Mouse (Mus musculus) lung, adult 2 months (tissue): ENCODE measurements around the gene Atp13a1. TPM values are rescaled to one million over a fixed set of nuclear protein-coding genes. Genes with fewer than 3 reads are reported as not detected.

Source experiments
- DNase-seq: peaks from one replicate; pipeline ENCODE4 v3.0.0; 2022
- H3K4me1 ChIP-seq: fragments of 200-500 bp; 2 replicates; pipeline ENCODE4 v1.6.1; 2011; ENCODE audit warnings: low read length; ENCODE audit not compliant: control insufficient read depth, insufficient read depth
- H3K4me3 ChIP-seq: fragments of 200-500 bp; replicated peaks from 2 replicates; pipeline ENCODE3; 2011; ENCODE audit warnings: low read depth, mild to moderate bottlenecking, control low read depth, low read length; ENCODE audit errors: extremely low read depth
- CTCF ChIP-seq: fragments of 200-500 bp; IDR thresholded peaks from 2 replicates; pipeline ENCODE4 v1.5.1; 2011; ENCODE audit warnings: mild to moderate bottlenecking, low read length, control low read depth; ENCODE audit not compliant: insufficient read depth
- POLR2A ChIP-seq: fragments of 200-500 bp; IDR thresholded peaks from 2 replicates; pipeline ENCODE4 v1.6.1; 2011; ENCODE audit warnings: low read depth, mild to moderate bottlenecking, control low read depth, low read length, borderline replicate concordance; ENCODE audit errors: extremely low read depth
- WGBS: fragments of 180-500 bp; shearing (Covaris S2); methylation state at CpG from one replicate; pipeline ENCODE4 v1.1.7; 2018; 5-methylcytosine and 5-hydroxymethylcytosine counted together
- polyA plus RNA-seq: library from polyadenylated mRNA; depleted of rRNA; stranded (reverse); fragments of >200 nt; gene quantifications from 2 replicates; pipeline ENCODE4 v1.2.3, GENCODE M21; 2012; rRNA removed

Gene Atp13a1
- polyA plus RNA-seq, 1 experiment = 65.7 TPM

- no peak for TF ChIP-seq CTCF
- no peak for TF ChIP-seq POLR2A
- peak; percentile 60 for DNase-seq
- peak within 1 kb of the TSS; percentile 64 for H3K4me3 ChIP-seq
- WGBS = under 1% methylated on average over 38 of the region's 38 CpGs
- no peaks in the 10 kb centered on the region; the same call in 1 of the 2 replicates for H3K4me1 ChIP-seq
Observed at GRCm38 (mm10) chr8:69832298-69832853, 41.4 kb downstream of the Atp13a1 start, which contains the start of gene Pbx4. Gene Pbx4 (plus strand): TSS chr8:69832491.

- no peaks in the 10 kb centered on the region for H3K4me1 ChIP-seq
- TF ChIP-seq CTCF = no peak
- no peak for TF ChIP-seq POLR2A
- no peak for DNase-seq
- H3K4me3 ChIP-seq = no peak overlapping the region
- 61% methylated on average over 8 of the region's 8 CpGs for WGBS
Observed at GRCm38 (mm10) chr8:69837057-69837682, 46.2 kb downstream of the Atp13a1 start.

- no peak overlapping the region for H3K4me3 ChIP-seq
- DNase-seq = no peak
- H3K4me1 ChIP-seq = peaks cover 3% of the 10 kb centered on the region; the same call in 1 of the 2 replicates
- 62% methylated on average over 3 of the region's 3 CpGs for WGBS
- TF ChIP-seq CTCF (no peak), POLR2A (no peak)
Observed at GRCm38 (mm10) chr8:69847167-69848065, 56.5 kb downstream of the Atp13a1 start.

GRCm38 (mm10) chr8:69848951-69849350 is 58.0 kb downstream of the Atp13a1 start:
- H3K4me1 ChIP-seq = peaks cover 3% of the 10 kb centered on the region; the same call in 1 of the 2 replicates
- peak; percentile 40 for DNase-seq
- no peak overlapping the region for H3K4me3 ChIP-seq
- 50% methylated on average over 8 of the region's 8 CpGs for WGBS
- TF ChIP-seq CTCF (no peak), POLR2A (no peak)

- H3K4me3 ChIP-seq = no peak overlapping the region
- TF ChIP-seq CTCF (peak; percentile 41; the same call in 1 of the 2 replicates), POLR2A (no peak)
- 43% methylated on average over 3 of the region's 3 CpGs for WGBS
- DNase-seq = no peak
- peaks cover 3% of the 10 kb centered on the region; the same call in 1 of the 2 replicates for H3K4me1 ChIP-seq
Observed at GRCm38 (mm10) chr8:69849899-69850298, 58.9 kb downstream of the Atp13a1 start.

- H3K4me3 ChIP-seq = no peak overlapping the region
- TF ChIP-seq CTCF = no peak
- TF ChIP-seq POLR2A = no peak
Observed at GRCm38 (mm10) chr8:69850926-69851506, 60.1 kb downstream of the Atp13a1 start.

GRCm38 (mm10) chr8:69853869-69854268 is 62.9 kb downstream of the Atp13a1 start:
- no peak for TF ChIP-seq CTCF
- TF ChIP-seq POLR2A = no peak
- Histone ChIP-seq H3K4me1 (peaks cover under 1% of the 10 kb centered on the region; the same call in 1 of the 2 replicates), H3K4me3 (no peak overlapping the region)
- WGBS = 94% methylated on average over 10 of the region's 10 CpGs
- DNase-seq = no peak

More at GRCm38 (mm10) chr8:69850926-69851506, 60.1 kb downstream of the Atp13a1 start:
- WGBS = 64% methylated on average over 7 of the region's 7 CpGs
- peaks cover 3% of the 10 kb centered on the region; the same call in 1 of the 2 replicates for H3K4me1 ChIP-seq
- DNase-seq = no peak

Other genes with a start within 250 kb of the Atp13a1 start
- gene Zfp868, start 165.6 kb upstream of the Atp13a1 start, polyA plus RNA-seq = 3.3 and 7.0 TPM in 2 replicates
- 0.66 and 0.86 TPM in 2 replicates for gene Zfp964, start 136.7 kb upstream of the Atp13a1 start, polyA plus RNA-seq
- gene Zfp869, start 80.4 kb upstream of the Atp13a1 start, polyA plus RNA-seq = 2.4 and 4.7 TPM in 2 replicates
- 1.6 and 2.5 TPM in 2 replicates for gene Zfp963, start 41.2 kb upstream of the Atp13a1 start, polyA plus RNA-seq
- gene Gm20422, start 16.3 kb upstream of the Atp13a1 start, polyA plus RNA-seq = 0.80 and 1.5 TPM in 2 replicates
- 9.2 and 14.3 TPM in 2 replicates for gene Zfp866, start within 50 bp of the Atp13a1 start, polyA plus RNA-seq
- 42.7 and 45.1 TPM in 2 replicates for gene Gmip, start 17.5 kb downstream of the Atp13a1 start, polyA plus RNA-seq
- gene Lpar2, start 31.3 kb downstream of the Atp13a1 start, polyA plus RNA-seq = 3.4 and 3.5 TPM in 2 replicates
- 4.2 and 5.5 TPM in 2 replicates for gene Pbx4, start 41.3 kb downstream of the Atp13a1 start, polyA plus RNA-seq
- gene Cilp2, start 96.5 kb downstream of the Atp13a1 start, polyA plus RNA-seq = 3.1 TPM in 2 replicates
- gene Tssk6, start 111.0 kb downstream of the Atp13a1 start, polyA plus RNA-seq = 0.70 and 1.0 TPM in 2 replicates
- gene Ndufa13, start 111.4 kb downstream of the Atp13a1 start, polyA plus RNA-seq = 96.8 and 103 TPM in 2 replicates
- 3.5 and 5.3 TPM in 2 replicates for gene Yjefn3, start 111.5 kb downstream of the Atp13a1 start, polyA plus RNA-seq
- 78.1 and 81.8 TPM in 2 replicates for gene Gatad2a, start 205.2 kb downstream of the Atp13a1 start, polyA plus RNA-seq